Mouse (Mus musculus) A20 (cell line): ENCODE measurements around the gene Tmem247.
A peak's percentile ranks its signal among the peaks of the same experiment; 100 is the strongest.

Source experiments
- DNase-seq: peaks from one replicate; pipeline ENCODE4 v3.0.0-alpha.2; 2011; ENCODE audit warnings: low read depth, low spot score

Tmem247 gene

DNA sequence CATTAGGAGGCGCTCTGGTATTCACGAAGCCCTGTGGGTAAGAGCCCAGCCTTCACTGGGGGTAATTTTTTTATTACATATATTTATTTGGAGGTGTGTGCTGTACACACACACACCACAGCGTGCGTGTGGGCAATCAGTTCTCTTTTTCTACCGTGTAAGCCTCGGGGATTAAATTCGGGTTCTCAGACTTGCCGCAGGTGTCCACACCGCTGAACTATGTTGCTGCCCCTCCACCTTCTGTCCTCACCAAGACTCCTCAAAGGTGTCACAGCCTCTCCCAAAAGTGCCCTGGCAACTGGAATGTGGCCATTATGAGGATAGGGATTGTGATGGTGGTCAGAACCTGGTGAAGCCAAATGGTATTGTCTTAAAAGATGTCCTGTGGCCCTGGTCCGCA is at the start of gene Tmem247:
Tmem247 (plus strand) TSS at position 301 of the 400 bp plus-strand sequence.
- no peak for DNase-seq

- no peak for DNase-seq
These were observed 46.6 kb upstream of the Tmem247 start for GRCm38 (mm10) chr17:86870586-86870985.

DNA sequence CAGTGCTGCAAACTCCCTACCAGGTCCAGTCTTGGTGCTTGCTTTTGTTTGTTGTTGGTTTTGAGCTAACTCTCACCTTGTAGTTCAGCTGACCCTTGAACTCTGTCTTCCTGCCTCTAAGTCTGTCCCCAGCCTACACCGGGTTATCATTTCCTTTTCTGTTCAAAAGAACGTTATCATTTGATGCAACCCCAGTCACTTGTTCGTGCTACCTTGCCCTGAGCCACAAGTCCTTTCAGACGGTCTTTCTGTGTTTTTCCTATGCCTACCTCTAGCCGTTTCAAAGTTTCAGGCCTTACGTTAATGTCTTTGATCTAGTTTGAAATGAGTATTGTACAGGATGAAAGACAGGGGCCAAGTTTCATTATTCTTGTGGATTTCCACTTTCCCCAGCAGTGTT is 44.5 kb upstream of the Tmem247 start:
- DNase-seq: no peak

DNA sequence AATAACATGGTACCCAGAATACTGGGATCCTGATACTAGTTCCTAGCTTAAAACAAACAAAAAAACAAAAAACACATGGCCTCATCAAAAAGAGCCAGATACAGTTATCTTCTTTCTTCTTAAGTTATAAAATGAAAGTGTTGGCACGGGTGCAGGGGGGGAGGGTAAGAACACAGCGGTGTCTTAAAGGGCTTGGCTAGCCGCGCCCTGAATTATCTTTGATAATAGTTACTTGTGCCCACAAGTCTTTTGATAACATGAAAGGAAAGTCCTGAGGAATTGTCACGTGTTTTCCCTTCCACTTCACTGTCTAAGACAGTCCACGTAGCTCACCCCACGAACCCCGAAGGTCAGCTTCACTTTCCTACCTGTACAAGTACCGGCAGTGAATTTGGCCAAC is 40.2 kb upstream of the Tmem247 start:
- DNase-seq: no peak

GRCm38 (mm10) chr17:86877747-86878146 is 39.4 kb upstream of the Tmem247 start:
- no peak for DNase-seq

DNA sequence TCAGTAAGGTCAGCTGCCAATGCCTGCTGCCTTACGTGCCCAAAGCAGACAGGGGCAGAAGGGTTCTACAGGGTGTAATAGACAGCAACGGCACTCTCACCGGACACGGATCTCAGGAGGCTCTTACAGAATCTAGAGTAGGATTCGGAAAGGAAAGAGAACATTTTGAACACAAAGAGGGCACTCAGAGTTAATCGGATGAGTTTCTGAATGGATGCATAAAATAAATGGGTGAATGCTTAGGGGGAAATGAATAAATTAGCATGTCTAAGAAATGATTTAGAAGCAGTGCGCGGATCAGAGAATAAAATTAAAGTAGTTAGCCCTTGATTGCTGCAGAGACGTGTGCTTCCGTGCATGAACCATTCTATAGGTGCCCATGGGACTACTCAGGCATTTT is 37.1 kb upstream of the Tmem247 start:
- DNase-seq: no peak

DNA sequence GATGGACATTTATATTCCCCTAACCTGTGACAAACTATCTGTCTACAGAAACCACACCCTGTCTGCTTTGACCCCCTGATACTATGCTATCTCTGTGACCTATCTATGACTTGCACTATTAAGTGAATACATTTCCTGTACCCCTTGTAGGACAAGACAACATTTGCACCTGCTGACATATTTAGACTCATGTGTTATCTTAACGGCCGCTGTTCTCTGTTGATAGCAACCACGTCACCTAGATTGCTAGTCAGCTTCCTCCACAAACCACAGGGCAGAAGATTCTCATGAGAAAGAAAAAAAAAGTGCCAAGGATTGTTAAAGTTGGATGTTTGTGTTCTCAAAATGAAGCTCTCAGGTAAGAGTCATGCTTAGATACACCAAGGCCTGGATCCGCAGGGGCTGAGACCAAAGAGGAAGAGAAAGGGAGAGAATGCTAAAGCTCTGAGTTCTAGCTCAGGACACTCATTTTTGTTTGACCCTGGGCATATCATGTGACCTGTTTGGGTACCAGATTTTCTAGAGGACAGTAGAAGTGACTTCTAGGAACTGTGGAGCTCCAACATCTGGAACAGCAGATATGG is 36.6 kb upstream of the Tmem247 start:
- DNase-seq: no peak

GRCm38 (mm10) chr17:86895191-86895590 is 22.0 kb upstream of the Tmem247 start:
- DNase-seq: no peak

DNA sequence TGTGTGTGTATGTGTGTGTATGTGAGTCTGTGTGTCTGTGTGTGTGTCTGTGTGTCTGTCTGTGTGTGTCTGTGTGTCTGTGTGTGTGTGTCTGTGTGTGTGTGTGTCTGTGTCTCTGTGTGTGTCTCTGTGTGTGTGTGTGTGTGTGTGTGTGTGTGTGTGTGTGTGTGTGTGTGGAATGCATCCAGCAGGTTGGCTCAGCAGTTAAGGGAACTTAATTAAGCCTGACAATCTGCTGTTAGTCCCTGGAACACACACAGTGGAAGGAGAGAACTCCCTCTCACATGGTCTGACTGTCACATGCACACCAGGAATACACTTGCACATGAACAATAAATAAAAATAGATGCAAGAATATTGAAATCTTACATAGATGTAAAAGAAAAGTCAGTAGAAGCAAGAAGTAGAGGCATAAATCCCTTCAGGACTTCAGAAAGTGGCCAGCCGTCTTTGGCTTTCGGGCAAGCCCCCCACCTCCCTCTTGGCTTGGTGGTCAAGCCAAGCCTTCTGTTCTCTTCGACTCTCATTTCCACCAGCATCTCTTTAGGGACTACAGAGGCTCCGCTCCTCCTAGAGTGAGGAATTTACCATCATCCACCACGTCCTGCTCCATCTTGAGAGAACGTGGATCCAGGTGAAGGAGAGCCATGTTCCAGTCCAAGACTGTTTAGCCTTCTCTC is 19.5 kb upstream of the Tmem247 start:
- no peak for DNase-seq

- no peak for DNase-seq
These were observed 17.3 kb upstream of the Tmem247 start for GRCm38 (mm10) chr17:86899821-86900220.

- no peak for DNase-seq
These were observed 16.6 kb upstream of the Tmem247 start for GRCm38 (mm10) chr17:86900564-86900963.

GRCm38 (mm10) chr17:86902399-86903067 is 14.6 kb upstream of the Tmem247 start:
- DNase-seq: no peak

- peak; percentile 66 for DNase-seq
These were observed 13.6 kb upstream of the Tmem247 start for GRCm38 (mm10) chr17:86903596-86903995.

DNA sequence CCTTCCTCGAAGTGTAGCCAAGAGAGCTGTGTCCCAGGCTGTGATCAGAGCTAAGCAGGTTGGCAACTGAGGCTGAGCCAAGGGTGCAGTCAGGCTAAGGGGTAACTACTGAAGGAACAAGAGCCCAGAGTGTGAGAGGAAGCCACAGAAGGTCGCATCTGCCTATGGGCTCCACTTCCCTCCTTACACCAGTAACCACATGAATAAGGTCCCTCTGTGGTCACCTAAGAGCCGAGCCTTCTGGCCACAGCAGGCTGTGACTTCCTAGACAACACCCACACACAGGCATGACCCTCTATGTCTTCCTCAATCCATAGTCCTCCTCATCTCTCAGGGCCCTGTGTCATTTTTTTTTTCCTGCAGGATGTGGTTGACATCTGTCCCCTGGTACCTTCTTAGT is 12.9 kb upstream of the Tmem247 start:
- DNase-seq: no peak

DNA sequence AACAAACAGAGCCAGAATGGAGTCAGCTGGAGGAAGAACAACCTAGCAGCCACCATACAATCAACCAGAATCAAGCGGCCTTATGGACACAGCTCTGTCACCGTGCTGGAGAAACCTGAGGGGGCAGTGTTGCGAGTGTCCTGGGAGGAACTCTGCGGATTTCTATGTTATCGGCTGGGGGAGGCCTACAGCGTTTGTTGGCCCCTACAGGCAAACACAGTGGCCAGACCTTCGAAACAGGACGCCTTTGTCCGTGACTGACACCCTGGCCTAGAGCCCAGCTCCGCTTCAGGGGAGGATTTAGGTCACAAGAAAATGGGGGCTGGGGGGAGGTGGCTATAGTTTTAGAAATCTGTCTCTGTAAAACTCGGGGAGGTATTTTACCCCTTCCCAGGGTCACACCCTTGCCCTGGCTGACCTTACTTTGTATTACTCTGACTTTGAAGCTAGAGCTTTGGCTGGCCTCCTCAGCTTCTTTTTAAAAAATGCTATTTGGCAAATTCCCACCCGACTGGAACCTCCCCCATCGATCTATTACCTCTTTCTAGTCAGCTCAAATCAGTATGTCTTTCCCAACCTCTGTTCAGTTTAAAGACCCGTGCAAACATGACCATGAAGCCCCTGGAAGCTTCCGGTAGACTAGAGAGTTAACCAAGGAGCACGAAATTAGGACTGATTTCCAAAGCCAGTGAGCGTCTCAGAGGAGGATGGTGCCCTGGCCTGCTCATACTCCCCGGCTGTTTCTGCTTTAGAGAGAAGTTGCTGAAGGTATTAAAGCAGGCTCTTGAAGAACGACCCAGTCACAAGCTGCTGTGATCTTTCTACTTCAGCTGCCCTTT is 11.6 kb upstream of the Tmem247 start:
- DNase-seq: no peak

GRCm38 (mm10) chr17:86906136-86906461 is 11.0 kb upstream of the Tmem247 start:
- peak; percentile 74 for DNase-seq

GRCm38 (mm10) chr17:86906601-86907000 is 10.5 kb upstream of the Tmem247 start:
- no peak for DNase-seq

- no peak for DNase-seq
These were observed 10.1 kb upstream of the Tmem247 start for GRCm38 (mm10) chr17:86907092-86907491.

DNA sequence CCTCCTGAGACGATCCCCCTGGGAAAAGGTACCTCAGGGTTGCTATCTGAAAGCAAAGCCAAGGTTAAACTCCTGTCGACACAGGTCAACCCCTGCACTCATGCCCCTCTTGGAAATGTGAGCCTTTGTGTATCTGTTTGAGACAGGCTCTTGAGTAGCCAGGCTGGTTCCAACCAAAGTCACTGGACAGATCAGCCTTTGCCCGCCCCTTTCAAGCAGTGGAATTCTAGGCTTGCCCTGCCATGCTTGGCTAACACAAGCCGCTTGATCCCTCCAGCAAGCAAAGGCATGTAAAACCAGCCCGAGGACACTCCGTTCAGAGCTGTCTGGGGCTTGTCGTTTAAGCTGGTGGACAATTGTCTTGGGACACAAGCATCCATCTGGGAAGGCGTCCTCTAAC is 8.8 kb upstream of the Tmem247 start:
- no peak for DNase-seq

- DNase-seq: no peak
These were observed 7.2 kb upstream of the Tmem247 start for GRCm38 (mm10) chr17:86909733-86910495.

GRCm38 (mm10) chr17:86911261-86911660 is 5.9 kb upstream of the Tmem247 start:
- DNase-seq: no peak
